Mouse (Mus musculus): ENCODE measurements around the gene Lrrc19. TPM values are rescaled to one million over a fixed set of nuclear protein-coding genes. Genes with fewer than 3 reads are reported as not detected.

Gene Lrrc19
- total and polyA plus RNA-seq, 3 experiments: not detected

DNA sequence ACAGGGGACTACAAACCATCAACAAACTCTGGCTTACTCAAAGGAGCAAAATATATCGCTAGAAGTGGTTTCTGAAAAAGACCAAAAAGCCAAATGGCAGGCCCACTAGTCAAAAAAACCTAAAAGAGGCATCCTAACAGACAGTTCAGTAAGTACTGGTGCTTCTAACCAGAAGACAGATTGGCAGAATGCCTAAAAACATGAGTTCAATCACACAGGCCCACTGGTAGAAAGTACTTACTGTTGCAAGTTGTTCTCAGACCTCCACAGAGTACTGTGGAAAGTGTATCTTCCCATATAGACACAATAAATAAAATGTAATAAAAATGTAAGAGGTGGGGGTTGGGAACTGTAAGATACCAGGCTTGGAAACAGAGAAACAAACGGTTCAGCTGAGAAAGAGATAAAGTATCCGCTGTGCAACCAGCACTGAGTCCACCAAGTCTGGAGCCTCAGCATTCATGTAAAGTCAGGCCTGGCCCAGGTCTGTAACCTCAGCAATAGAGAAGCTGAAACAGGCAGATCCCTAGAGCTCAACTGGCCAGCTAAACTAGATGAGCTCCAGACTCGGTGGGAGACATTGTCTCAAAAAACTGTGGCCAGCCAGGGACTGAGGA is 58.1 kb downstream of the Lrrc19 start:
- WGBS: 56% methylated on average over 4 of the region's 4 CpGs
- TF ChIP-seq POLR2A (IDR thresholded peaks at IDR 0.05; ENCODE audit: insufficient read depth, low read depth, low read length) (no peak), CTCF (IDR thresholded peaks at IDR 0.05) (no peak), EP300 (IDR thresholded peaks at IDR 0.05; ENCODE audit: insufficient read depth, low read depth, low read length) (no peak)

More for the DNA sequence above, 58.1 kb downstream of the Lrrc19 start:
- Histone ChIP-seq H3K27me3 (ENCODE audit: control insufficient read depth, insufficient read depth, low read length) (no peaks in the 10 kb centered on the region), H3K79me2 (replicated peaks; ENCODE audit: control insufficient read depth, insufficient read depth, low read length) (peaks cover 6% of the 10 kb centered on the region; the same call in 1 of the 2 replicates), H3K9ac (ENCODE audit: low read depth, low read length) (no peak overlapping the region), H3K4me1 (ENCODE audit: control insufficient read depth, insufficient read depth, low read length) (peaks cover 3% of the 10 kb centered on the region), H3K4me3 (no peak overlapping the region), H3K27ac (no peak overlapping the region), H3K36me3 (ENCODE audit: control insufficient read depth, insufficient read depth, low read length) (peaks cover 2% of the 10 kb centered on the region)
- intact Hi-C loops (cut with DNase I): no loop called here
- DNase-seq: no peak

Small RNA genes within 50 kb of the gene (microRNA-seq; reads per million reads assigned to microRNA genes)
- gene Mir872: 627 to 667 reads per million in 2 experiments

Other genes with a start within 250 kb of the Lrrc19 start
- not detected for gene Gm10306, start 93.6 kb downstream of the Lrrc19 start, total RNA-seq (2021)
- gene Gm10306, start 93.6 kb downstream of the Lrrc19 start, polyA plus RNA-seq (2012; rRNA removed): not detected in 2 replicates
- gene Caap1, start 93.3 kb downstream of the Lrrc19 start, total RNA-seq (2021): 1 to 10 TPM; 3.6 to 4.4 TPM
- 1.2 and 1.4 TPM in 2 replicates for gene Caap1, start 93.3 kb downstream of the Lrrc19 start, polyA plus RNA-seq (2012; rRNA removed)
- gene Plaa, start 46.9 kb downstream of the Lrrc19 start, total RNA-seq (2021): 10 to 100 TPM; 39.9 to 46.8 TPM
- gene Plaa, start 46.9 kb downstream of the Lrrc19 start, polyA plus RNA-seq (2012; rRNA removed): 26.1 and 32.2 TPM in 2 replicates
- 1 to 10 TPM; 3.8 to 5.3 TPM for gene Ift74, start 35.7 kb downstream of the Lrrc19 start, total RNA-seq (2021)
- gene Ift74, start 35.7 kb downstream of the Lrrc19 start, polyA plus RNA-seq (2012; rRNA removed): 0.59 and 0.91 TPM in 2 replicates
- 10 to 100 TPM; 37.0 to 40.3 TPM for gene Tek, start 89.1 kb upstream of the Lrrc19 start, total RNA-seq (2021)
- gene Tek, start 89.1 kb upstream of the Lrrc19 start, polyA plus RNA-seq (2012; rRNA removed): 16.8 and 33.1 TPM in 2 replicates